Mouse (Mus musculus) heart, embryonic 14.5 days (tissue): Measurements from ENCODE around the gene Adtrp. TPM values are rescaled to one million over a fixed set of nuclear protein-coding genes. Genes with fewer than 3 reads are reported as not detected.

Source experiments
- ATAC-seq: fragments of 200-750 bp; cut with Nextera tagmentation; 2 replicates; pipeline ENCODE4 v1.8.0; 2017; ENCODE audit warnings: low read depth, moderate TSS enrichment; ENCODE audit not compliant: insufficient number of reproducible peaks, insufficient read depth, low FRiP score
- H3K27ac ChIP-seq, 2 experiments: fragments of 200-500 bp in 1 of 2; fragments of 300-500 bp in 1 of 2; sonication (generic) in 1 of 2; replicated peaks in 1 of 2; 2 replicates each; pipeline ENCODE4 v1.5.1; 2012 to 2014; ENCODE audit warnings: low read depth in 2 of 2, low read length in 2 of 2, control low read depth in 1 of 2, mild to moderate bottlenecking in 1 of 2, mixed read lengths in 1 of 2; ENCODE audit not compliant: control insufficient read depth in 1 of 2, insufficient read depth in 1 of 2
- H3K27me3 ChIP-seq: fragments of 300-500 bp; sonication (generic); 2 replicates; pipeline ENCODE4 v1.6.1; 2014; ENCODE audit warnings: mild to moderate bottlenecking, low read length, control low read depth; ENCODE audit not compliant: control insufficient read depth, insufficient read depth
- H3K36me3 ChIP-seq: fragments of 300-500 bp; sonication (generic); 2 replicates; pipeline ENCODE4 v1.6.1; 2014; ENCODE audit warnings: mild to moderate bottlenecking, control low read depth, low read length, mixed read lengths; ENCODE audit not compliant: control insufficient read depth, insufficient read depth
- H3K4me1 ChIP-seq, 2 experiments: fragments of 200-500 bp in 1 of 2; fragments of 300-500 bp in 1 of 2; sonication (generic) in 1 of 2; 2 replicates each; pipeline ENCODE4 v1.6.1; 2012 to 2014; ENCODE audit warnings: low read length in 2 of 2, control low read depth in 1 of 2, mixed read lengths in 1 of 2; ENCODE audit not compliant: control insufficient read depth in 2 of 2, insufficient read depth in 2 of 2
- H3K4me2 ChIP-seq: fragments of 300-500 bp; sonication (generic); 2 replicates; pipeline ENCODE4 v1.6.1; 2014; ENCODE audit warnings: mild to moderate bottlenecking, low read length
- H3K4me3 ChIP-seq, 2 experiments: fragments of 200-500 bp in 1 of 2; fragments of 300-500 bp in 1 of 2; sonication (generic) in 1 of 2; 2 replicates each; pipeline ENCODE4 v1.5.1; 2012 to 2014; ENCODE audit warnings: low read length in 2 of 2, mild to moderate bottlenecking in 2 of 2, control low read depth in 1 of 2, low read depth in 1 of 2, moderate library complexity in 1 of 2; ENCODE audit not compliant: control insufficient read depth in 1 of 2, insufficient read depth in 1 of 2
- H3K9ac ChIP-seq: fragments of 300-500 bp; sonication (generic); 2 replicates; pipeline ENCODE4 v1.6.1; 2014; ENCODE audit warnings: mild to moderate bottlenecking, low read length
- H3K9me3 ChIP-seq: fragments of 300-500 bp; sonication (generic); 2 replicates; pipeline ENCODE4 v1.6.1; 2016; ENCODE audit warnings: low read length, control low read depth; ENCODE audit not compliant: control insufficient read depth
- WGBS: fragments of 180-500 bp; shearing (Covaris S2); extraction: QIAGEN DNeasy Blood & Tissue Kit; methylation state at CpG from one replicate; pipeline ENCODE4 v1.1.7; 2014; 5-methylcytosine and 5-hydroxymethylcytosine counted together
- polyA plus RNA-seq: library from polyadenylated mRNA; unstranded; fragments of >200 nt; fragmentation: Nextera tagmentation; extraction: Ambion mirVana; gene quantifications from 2 replicates; pipeline ENCODE4 v1.2.1, GENCODE M21; 2014

Gene Adtrp
- polyA plus RNA-seq, 1 experiment from 2014 or later: not detected

- Histone ChIP-seq H3K4me1 (peaks cover 4 to 7% of the 10 kb centered on the region in 2 experiments; a peak in 2 of 4 replicates), H3K27me3 (no peaks in the 10 kb centered on the region), H3K27ac (no peak overlapping the region), H3K4me2 (no peak overlapping the region), H3K9ac (no peak overlapping the region), H3K4me3 (no peak overlapping the region), H3K36me3 (no peaks in the 10 kb centered on the region), H3K9me3 (no peaks in the 10 kb centered on the region)
- 88% methylated on average over 4 of the region's 4 CpGs for WGBS
- no peak for ATAC-seq
Measured at GRCm38 (mm10) chr13:41819484-41819883, 28.0 kb downstream of the Adtrp start.

- no peak overlapping the region for H3K27ac ChIP-seq
- no peaks in the 10 kb centered on the region for H3K36me3 ChIP-seq
- no peak overlapping the region for H3K4me2 ChIP-seq
- no peak for ATAC-seq
- H3K9me3 ChIP-seq: no peaks in the 10 kb centered on the region
- no peak overlapping the region for H3K4me3 ChIP-seq
- peaks cover 3% of the 10 kb centered on the region in 2 experiments; a peak in 2 of 4 replicates for H3K4me1 ChIP-seq
- H3K27me3 ChIP-seq: no peaks in the 10 kb centered on the region
- no peak overlapping the region for H3K9ac ChIP-seq
- 64% methylated on average over 4 of the region's 4 CpGs for WGBS
Measured at GRCm38 (mm10) chr13:41817583-41817982, 29.9 kb downstream of the Adtrp start.

- H3K4me1 ChIP-seq: peaks cover 2 to 3% of the 10 kb centered on the region in 2 experiments; a peak in 1 of 4 replicates
- H3K9ac ChIP-seq: no peak overlapping the region
- WGBS: 92% methylated on average over 4 of the region's 4 CpGs
- no peak for ATAC-seq
- no peaks in the 10 kb centered on the region for H3K36me3 ChIP-seq
- no peak overlapping the region for H3K4me3 ChIP-seq
- H3K9me3 ChIP-seq: no peaks in the 10 kb centered on the region
- H3K4me2 ChIP-seq: no peak overlapping the region
- no peak overlapping the region for H3K27ac ChIP-seq
- no peaks in the 10 kb centered on the region for H3K27me3 ChIP-seq
Measured at GRCm38 (mm10) chr13:41816643-41817042, 30.8 kb downstream of the Adtrp start.

GRCm38 (mm10) chr13:41810776-41811175 lies 36.7 kb downstream of the Adtrp start:
- Histone ChIP-seq H3K9ac (no peak overlapping the region), H3K9me3 (no peaks in the 10 kb centered on the region), H3K27ac (no peak overlapping the region), H3K36me3 (no peaks in the 10 kb centered on the region), H3K27me3 (no peaks in the 10 kb centered on the region), H3K4me2 (no peak overlapping the region), H3K4me1 (peaks cover 2 to 7% of the 10 kb centered on the region in 2 experiments), H3K4me3 (no peak overlapping the region)
- WGBS: 91% methylated on average over 7 of the region's 7 CpGs
- no peak for ATAC-seq

- H3K4me1 ChIP-seq: peaks cover 2 to 7% of the 10 kb centered on the region in 2 experiments
- no peak overlapping the region for H3K4me3 ChIP-seq
- WGBS: 18% methylated on average over 4 of the region's 4 CpGs
- H3K36me3 ChIP-seq: no peaks in the 10 kb centered on the region
- ATAC-seq: no peak
- H3K27ac ChIP-seq: peak overlapping the region; percentile 19 to 44; a peak in 1 of 4 replicates
- no peaks in the 10 kb centered on the region for H3K9me3 ChIP-seq
- H3K27me3 ChIP-seq: no peaks in the 10 kb centered on the region
- H3K4me2 ChIP-seq: 0 out of 2 replicates have a peak overlapping the region, but pooled peaks have one; percentile 7
- peak overlapping the region; percentile 36; the same call in 1 of the 2 replicates for H3K9ac ChIP-seq
Measured at GRCm38 (mm10) chr13:41807815-41808214, 39.7 kb downstream of the Adtrp start.

GRCm38 (mm10) chr13:41807300-41807699 lies 40.2 kb downstream of the Adtrp start:
- no peak for ATAC-seq
- no peak overlapping the region for H3K4me3 ChIP-seq
- H3K36me3 ChIP-seq: no peaks in the 10 kb centered on the region
- no peak overlapping the region for H3K4me2 ChIP-seq
- H3K27me3 ChIP-seq: no peaks in the 10 kb centered on the region
- no peak overlapping the region for H3K27ac ChIP-seq
- H3K9me3 ChIP-seq: no peaks in the 10 kb centered on the region
- no peak overlapping the region for H3K9ac ChIP-seq
- 86% methylated on average over 4 of the region's 4 CpGs for WGBS
- peaks cover 2 to 7% of the 10 kb centered on the region in 2 experiments for H3K4me1 ChIP-seq

- H3K27me3 ChIP-seq: no peaks in the 10 kb centered on the region
- no peak overlapping the region for H3K27ac ChIP-seq
- H3K36me3 ChIP-seq: no peaks in the 10 kb centered on the region
- no peak overlapping the region for H3K4me3 ChIP-seq
- H3K9ac ChIP-seq: no peak overlapping the region
- no peak overlapping the region for H3K4me2 ChIP-seq
- peaks cover 6 to 13% of the 10 kb centered on the region in 2 experiments for H3K4me1 ChIP-seq
- no peak for ATAC-seq
- H3K9me3 ChIP-seq: no peaks in the 10 kb centered on the region
- 81% methylated on average over 7 of the region's 7 CpGs for WGBS
Measured at GRCm38 (mm10) chr13:41805138-41805820, 42.2 kb downstream of the Adtrp start.
